Mouse (Mus musculus) bone marrow, adult 2 months (tissue): ENCODE results near the gene Gprasp1.

ENCODE experiments used
- CTCF ChIP-seq: fragments of 200-500 bp; IDR thresholded peaks from 2 replicates; pipeline ENCODE4 v1.5.1; 2011; ENCODE audit warnings: low read length, control low read depth; ENCODE audit not compliant: control insufficient read depth, insufficient read depth
- POLR2A ChIP-seq: fragments of 200-500 bp; IDR thresholded peaks from 2 replicates; pipeline ENCODE4 v1.6.1; 2011; ENCODE audit warnings: low read depth, mild to moderate bottlenecking, control low read depth, low read length, borderline replicate concordance; ENCODE audit not compliant: control insufficient read depth

GRCm38 (mm10) chrX:135725161-135725560 is 17.4 kb upstream of the Gprasp1 start, which contains the start of gene Tmsb15a:
- TF ChIP-seq CTCF (no peak), POLR2A (no peak)
